8 mouse cellular contexts compared by ENCODE assay signal in the genomic region with DNA sequence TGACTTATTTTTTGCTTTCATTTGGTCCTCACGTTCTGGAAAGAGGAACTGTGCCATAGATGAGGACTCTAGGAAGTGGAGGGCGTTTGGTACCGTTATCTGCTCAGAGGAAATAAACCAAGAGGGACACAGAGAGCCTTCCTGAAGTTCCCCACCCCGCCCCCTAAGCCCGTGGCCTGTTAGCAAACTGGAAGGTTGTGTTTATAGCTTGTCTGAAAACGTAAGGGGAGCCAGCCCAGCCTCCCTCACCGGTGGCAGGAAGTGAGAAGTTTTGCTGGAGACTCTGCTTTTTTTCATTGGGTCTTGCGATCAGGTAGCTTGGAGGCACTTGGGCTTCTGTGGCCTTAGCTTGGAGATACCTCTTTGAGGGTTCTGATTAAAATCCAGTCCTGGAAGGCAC. TPM values are rescaled to one million over a fixed set of nuclear protein-coding genes. Genes with fewer than 3 reads are reported as not detected.
DNase-seq lines count a peak whose midpoint lies in the region; ATAC-seq and TF ChIP-seq lines count a peak whose summit lies in the region.

No protein-coding gene starts in this region.

- 3% methylated on average over 8 of the region's 8 CpGs for WGBS in heart, embryonic 14.5 days
- 2% methylated on average over 8 of the region's 8 CpGs for WGBS in kidney, postnatal 0 days
- 5% methylated on average over 8 of the region's 8 CpGs for WGBS in small intestine, adult 2 months

- peak in 1 of 2 experiments; percentile 13 for DNase-seq in left cerebral cortex, adult 2 months (ENCODE audit: extremely low spot score in 1 of 2, low spot score in 2 of 2)
- DNase-seq in left cerebral cortex, adult 18-20 months (ENCODE audit: low spot score in 2 of 2), result no peak
- DNase-seq in embryo, embryonic 11 days, result peak; percentile 50
- peak; percentile 38 for DNase-seq in kidney, postnatal 0 days (ENCODE audit: low spot score)
- DNase-seq in lung, postnatal 4 days, result peak; percentile 66 to 77
- DNase-seq in cerebellum, adult 18-20 months, result no peak

- H3K36me3 ChIP-seq in heart, embryonic 14.5 days (ENCODE audit: control insufficient read depth, insufficient read depth, low read length), result no peaks in the 10 kb centered on the region
- no peaks in the 10 kb centered on the region for H3K36me3 ChIP-seq in kidney, postnatal 0 days (ENCODE audit: insufficient read depth, low read length)
- H3K36me3 ChIP-seq in small intestine, adult 2 months (ENCODE audit: control insufficient read depth, insufficient read depth, low read length), result no peaks in the 10 kb centered on the region

- peak overlapping the region; percentile 93 for H3K4me2 ChIP-seq in heart, embryonic 14.5 days (ENCODE audit: low read length)
- peak overlapping the region; percentile 99 for H3K4me2 ChIP-seq in kidney, postnatal 0 days (ENCODE audit: low read length)

- no peak overlapping the region for H3K27ac ChIP-seq in left cerebral cortex, adult 2 months
- peak overlapping the region; percentile 34 to 80; a peak in 1 of 4 replicates for H3K27ac ChIP-seq in heart, embryonic 14.5 days (replicated peaks in 1 of 2; ENCODE audit: control insufficient read depth in 1 of 2, insufficient read depth in 1 of 2, low read depth in 2 of 2, low read length in 2 of 2)
- no peak overlapping the region for H3K27ac ChIP-seq in kidney, postnatal 0 days
- H3K27ac ChIP-seq in small intestine, adult 2 months (ENCODE audit: insufficient read depth, low read depth, low read length), result peak overlapping the region; percentile 54; the same call in 1 of the 2 replicates

- H3K9me3 ChIP-seq in heart, embryonic 14.5 days (ENCODE audit: control insufficient read depth, low read length), result no peaks in the 10 kb centered on the region
- no peaks in the 10 kb centered on the region for H3K9me3 ChIP-seq in kidney, postnatal 0 days (replicated peaks; ENCODE audit: low read length)

- peak overlapping the region; percentile 80 for H3K9ac ChIP-seq in heart, embryonic 14.5 days (ENCODE audit: low read length)
- H3K9ac ChIP-seq in kidney, postnatal 0 days (ENCODE audit: low read depth, low read length), result no peak overlapping the region

- intact Hi-C loops in left cerebral cortex, adult 2 months (cut with DNase I), result loop anchor here (5.0 kb wide), 2 partner anchors 146 to 169 kb away; no protein-coding TSS in a partner anchor

- H3K4me3 ChIP-seq in left cerebral cortex, adult 2 months, result peak overlapping the region; percentile 23
- peak overlapping the region; percentile 68 to 92 for H3K4me3 ChIP-seq in heart, embryonic 14.5 days (ENCODE audit: control insufficient read depth in 1 of 2, insufficient read depth in 1 of 2, low read depth in 1 of 2, low read length in 2 of 2)
- peak overlapping the region; percentile 74 for H3K4me3 ChIP-seq in kidney, postnatal 0 days (replicated peaks; ENCODE audit: low read depth, low read length)
- peak overlapping the region; percentile 60 for H3K4me3 ChIP-seq in small intestine, adult 2 months (ENCODE audit: low read depth, low read length)

- TF ChIP-seq POLR2A in small intestine, adult 2 months (IDR thresholded peaks at IDR 0.05; ENCODE audit: low read depth, low read length), result no peak

- peaks cover 2 to 5% of the 10 kb centered on the region in 2 experiments; a peak in 2 of 4 replicates for H3K4me1 ChIP-seq in heart, embryonic 14.5 days (ENCODE audit: control insufficient read depth in 2 of 2, insufficient read depth in 2 of 2, low read length in 2 of 2)
- no peaks in the 10 kb centered on the region; the same call in 1 of the 2 replicates for H3K4me1 ChIP-seq in kidney, postnatal 0 days (replicated peaks; ENCODE audit: insufficient read depth, low read length)
- H3K4me1 ChIP-seq in small intestine, adult 2 months (ENCODE audit: control insufficient read depth, insufficient read depth, insufficient read length, low read length), result no peaks in the 10 kb centered on the region; the same call in 1 of the 2 replicates

- no peak for TF ChIP-seq CTCF in left cerebral cortex, adult 2 months (IDR thresholded peaks at IDR 0.05)
- TF ChIP-seq CTCF in kidney, postnatal 0 days (IDR thresholded peaks at IDR 0.05; ENCODE audit: low read depth), result no peak
- TF ChIP-seq CTCF in small intestine, adult 2 months (IDR thresholded peaks at IDR 0.05; ENCODE audit: extremely low read depth, insufficient read length, insufficient replicate concordance, low read depth, low read length), result no peak

- ATAC-seq in heart, embryonic 14.5 days (ENCODE audit: insufficient number of reproducible peaks, insufficient read depth, low FRiP score, low read depth), result no peak
- ATAC-seq in kidney, postnatal 0 days (replicated peaks; ENCODE audit: low FRiP score, low read depth), result no peak

- H3K27me3 ChIP-seq in heart, embryonic 14.5 days (ENCODE audit: control insufficient read depth, insufficient read depth, low read length), result no peaks in the 10 kb centered on the region
- no peaks in the 10 kb centered on the region; the same call in 1 of the 2 replicates for H3K27me3 ChIP-seq in kidney, postnatal 0 days (ENCODE audit: insufficient read depth, low read length)
- H3K27me3 ChIP-seq in small intestine, adult 2 months (ENCODE audit: control insufficient read depth, insufficient read depth, low read length), result peaks cover 17% of the 10 kb centered on the region

RNA-seq across cellular contexts. Expression of a gene that starts 1.2 kb away (rescaled TPM):
- total RNA-seq in left cerebral cortex, adult 2 months (2021), result 1 to 10 TPM; 5.7 to 9.1 TPM
- total RNA-seq in left cerebral cortex, adult 18-20 months (2021), result 1 to 10 TPM; 5.3 to 6.6 TPM
- polyA plus RNA-seq in heart, embryonic 14.5 days (2014; fragmentation: Nextera tagmentation; extraction: Ambion mirVana), result 11.8 and 13.6 TPM in 2 replicates
- polyA plus RNA-seq in kidney, postnatal 0 days (2015; fragmentation: Nextera tagmentation; extraction: Ambion mirVana), result 28.0 and 28.3 TPM in 2 replicates
- 0.34 and 0.36 TPM in 2 replicates for polyA plus RNA-seq in small intestine, adult 2 months (2012; rRNA removed)

Comparison
In these comparisons a context has a peak if more than half of its experiments do, and no peak if none do; other contexts are left out.
1. DNase-seq: peak in embryo, embryonic 11 days (single experiment), kidney, postnatal 0 days (single experiment) and lung, postnatal 4 days (2 of 2); none in left cerebral cortex, adult 18-20 months (0 of 2) and cerebellum, adult 18-20 months (0 of 2).
2. H3K27ac ChIP-seq: peak in heart, embryonic 14.5 days (2 of 2) and small intestine, adult 2 months (single experiment); none in left cerebral cortex, adult 2 months (single experiment) and kidney, postnatal 0 days (single experiment).
3. H3K4me3 ChIP-seq: peak in every context shown above with its lines; median percentile 80 in heart, embryonic 14.5 days; 74 in kidney, postnatal 0 days; 60 in small intestine, adult 2 months; 23 in left cerebral cortex, adult 2 months.